Mouse (Mus musculus): ENCODE results near the gene Vdr.
A peak's percentile ranks its signal among the peaks of the same experiment; 100 is the strongest.

Gene Vdr

GRCm38 (mm10) chr15:97910530-97910929 lies at the start of gene Vdr:
Vdr (minus strand) TSS chr15:97910630.
- DNase-seq (ENCODE audit: low read depth, low spot score) = no peak

DNA sequence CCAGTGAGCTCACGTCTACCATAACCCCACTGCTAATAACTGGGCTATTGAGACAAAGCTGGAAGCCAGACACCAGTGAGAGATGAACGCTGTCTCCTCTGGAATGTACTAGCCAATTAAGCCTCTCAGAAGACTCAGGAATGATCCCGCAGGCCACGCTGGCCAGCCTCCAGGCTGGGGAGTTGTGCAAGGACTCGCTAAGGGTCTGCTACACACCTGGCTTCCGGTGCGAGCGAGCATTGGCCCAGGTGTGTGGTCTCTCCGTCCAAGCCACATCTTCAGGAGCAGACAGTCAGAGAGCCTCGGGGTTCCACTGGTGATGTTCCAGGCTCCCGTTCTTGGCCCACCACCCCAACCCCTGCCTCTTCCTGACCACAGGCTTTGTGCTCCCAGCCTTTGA lies 46.0 kb upstream of the Vdr start:
- DNase-seq (ENCODE audit: low read depth, low spot score) = no peak

DNA sequence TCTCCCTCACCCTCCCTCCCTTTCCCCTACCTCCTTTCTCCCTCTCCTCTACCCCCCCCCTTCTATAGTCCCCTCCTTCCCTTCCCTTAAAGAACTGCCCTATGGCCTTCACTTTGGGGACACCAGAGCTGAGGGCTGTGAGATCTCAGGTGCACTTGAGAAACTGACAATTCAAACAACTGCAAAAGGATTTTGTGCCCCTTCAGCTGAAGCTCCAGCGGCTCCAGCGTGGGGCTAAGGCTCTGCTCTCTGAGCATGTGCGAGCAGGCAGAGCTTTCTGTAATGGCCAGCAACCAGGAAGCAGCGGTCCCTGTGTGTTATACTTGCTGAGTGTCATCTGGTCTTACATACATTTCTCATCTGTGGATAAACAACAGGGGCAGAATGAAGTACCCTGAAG lies 45.3 kb upstream of the Vdr start:
- no peak for DNase-seq (ENCODE audit: low read depth, low spot score)

- DNase-seq (ENCODE audit: low read depth, low spot score) = no peak
Measured at GRCm38 (mm10) chr15:97955286-97955685, 44.9 kb upstream of the Vdr start.

GRCm38 (mm10) chr15:97954671-97955070 lies 44.2 kb upstream of the Vdr start:
- DNase-seq (ENCODE audit: low read depth, low spot score) = no peak

DNA sequence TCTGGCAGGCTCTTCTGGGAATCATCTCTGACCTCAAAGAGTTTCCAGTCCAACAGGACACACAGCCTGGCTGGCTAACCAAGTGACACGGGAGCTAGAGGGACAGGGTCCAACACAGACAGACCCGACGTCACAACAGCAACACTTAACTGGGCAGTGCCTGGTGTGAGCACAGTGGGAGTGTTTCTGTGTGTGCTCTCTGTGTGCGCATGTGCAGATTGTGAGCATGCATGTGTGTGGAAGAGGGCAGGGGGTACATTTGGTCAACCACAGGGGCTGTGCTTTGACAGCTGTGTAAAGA lies 42.4 kb upstream of the Vdr start:
- DNase-seq (ENCODE audit: low read depth, low spot score) = no peak

GRCm38 (mm10) chr15:97952137-97952888 lies 41.9 kb upstream of the Vdr start:
- DNase-seq (ENCODE audit: low read depth, low spot score) = peak; percentile 39

DNA sequence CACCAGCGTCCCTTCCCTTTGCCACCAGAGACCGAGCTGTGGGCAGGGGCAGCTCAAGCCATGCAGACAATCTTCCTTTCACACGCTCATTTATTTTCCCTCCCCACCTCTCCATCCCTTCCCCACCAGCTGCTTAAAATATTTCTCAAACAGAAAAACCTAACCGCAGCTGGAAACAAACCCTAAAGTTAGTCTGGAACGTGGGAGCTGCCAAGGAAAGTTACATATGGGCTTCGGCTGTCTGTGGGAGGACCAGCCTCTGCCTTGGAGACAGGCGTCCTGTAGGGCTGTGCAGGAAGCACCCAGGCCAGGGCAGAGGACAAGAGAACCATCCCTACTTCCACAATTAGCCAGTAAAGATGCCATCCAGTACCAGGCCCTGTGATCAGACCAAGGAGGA lies 39.8 kb upstream of the Vdr start:
- no peak for DNase-seq (ENCODE audit: low read depth, low spot score)

GRCm38 (mm10) chr15:97949706-97950105 lies 39.3 kb upstream of the Vdr start:
- DNase-seq (ENCODE audit: low read depth, low spot score) = no peak

GRCm38 (mm10) chr15:97948720-97949119 lies 38.3 kb upstream of the Vdr start:
- no peak for DNase-seq (ENCODE audit: low read depth, low spot score)

DNA sequence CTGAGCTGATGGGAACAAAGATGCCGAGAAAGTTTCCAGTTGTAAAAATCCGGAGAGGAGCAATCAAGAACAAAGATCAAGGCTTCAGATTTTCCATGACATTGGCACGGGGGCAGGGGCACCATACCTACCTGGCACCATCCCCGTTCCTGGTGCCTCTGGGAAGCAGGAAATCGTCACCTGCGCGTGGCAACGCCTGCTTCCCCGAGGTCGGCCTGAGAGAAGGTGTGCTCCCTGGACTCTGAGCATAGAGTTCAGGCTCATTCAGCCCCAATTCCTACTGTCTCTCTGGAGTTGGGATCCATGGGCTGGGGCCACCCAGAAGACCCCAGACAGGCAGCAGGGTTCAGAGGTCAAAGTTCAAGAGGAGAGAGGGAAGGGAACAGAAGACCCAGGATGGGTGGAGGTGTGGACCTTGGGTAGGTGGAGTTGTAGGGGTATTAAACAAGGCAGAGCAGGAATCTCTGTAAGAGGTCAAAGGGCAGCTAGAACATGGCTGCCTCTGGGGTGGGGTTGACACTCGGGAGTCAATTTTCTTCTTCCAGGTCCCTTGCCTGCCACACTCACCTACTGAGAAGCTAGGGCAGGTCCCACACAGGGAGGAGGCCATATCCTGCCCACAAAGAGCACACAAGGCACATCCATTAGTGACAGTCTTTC lies 35.4 kb upstream of the Vdr start:
- DNase-seq (ENCODE audit: low read depth, low spot score) = no peak

- no peak for DNase-seq (ENCODE audit: low read depth, low spot score)
Measured at GRCm38 (mm10) chr15:97944919-97945574, 34.6 kb upstream of the Vdr start.

- DNase-seq (ENCODE audit: low read depth, low spot score) = no peak
Measured at GRCm38 (mm10) chr15:97943356-97943755, 32.9 kb upstream of the Vdr start.

DNA sequence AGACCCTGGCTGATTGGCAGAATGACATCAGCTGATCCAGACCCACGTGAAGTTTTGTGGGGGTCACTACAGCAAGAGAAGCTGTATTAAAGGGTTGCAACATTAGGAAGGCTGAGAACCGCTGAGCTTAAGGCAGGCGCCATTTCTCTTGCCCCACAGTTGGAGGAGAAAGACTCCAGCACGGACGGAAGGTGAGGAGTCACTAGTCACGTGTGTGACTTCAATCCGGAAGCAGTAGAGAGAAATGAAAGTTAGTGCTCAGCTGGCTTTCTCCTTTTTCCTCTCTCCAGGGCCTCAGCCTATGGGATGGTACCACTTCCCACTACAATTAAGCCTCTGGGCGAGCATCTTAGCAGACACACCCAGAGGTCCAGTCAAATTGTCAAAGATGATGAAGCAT lies 32.1 kb upstream of the Vdr start:
- DNase-seq (ENCODE audit: low read depth, low spot score) = no peak

DNA sequence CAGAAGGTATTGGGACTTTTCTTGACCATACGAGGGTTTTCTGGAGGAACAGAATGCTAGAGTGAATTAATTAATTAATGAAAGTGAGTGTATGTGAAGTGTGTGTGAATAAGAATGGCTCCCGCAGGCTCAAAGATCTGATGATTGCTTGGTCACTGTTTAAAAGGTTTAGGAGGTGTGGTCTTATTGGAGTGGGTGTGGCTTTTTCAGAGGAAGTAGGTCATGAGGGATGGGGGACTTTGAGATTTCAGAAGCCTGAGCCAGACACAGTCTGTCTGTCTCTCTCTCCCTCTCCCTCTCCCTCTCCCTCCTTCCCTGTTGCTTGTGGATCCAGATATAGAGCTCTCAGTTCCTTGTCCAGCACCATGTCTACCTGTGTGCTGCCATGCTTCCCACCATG lies 30.9 kb upstream of the Vdr start:
- no peak for DNase-seq (ENCODE audit: low read depth, low spot score)

GRCm38 (mm10) chr15:97940088-97940487 lies 29.7 kb upstream of the Vdr start:
- DNase-seq (ENCODE audit: low read depth, low spot score) = no peak

- DNase-seq (ENCODE audit: low read depth, low spot score) = no peak
Measured at GRCm38 (mm10) chr15:97938580-97938979, 28.1 kb upstream of the Vdr start.

DNA sequence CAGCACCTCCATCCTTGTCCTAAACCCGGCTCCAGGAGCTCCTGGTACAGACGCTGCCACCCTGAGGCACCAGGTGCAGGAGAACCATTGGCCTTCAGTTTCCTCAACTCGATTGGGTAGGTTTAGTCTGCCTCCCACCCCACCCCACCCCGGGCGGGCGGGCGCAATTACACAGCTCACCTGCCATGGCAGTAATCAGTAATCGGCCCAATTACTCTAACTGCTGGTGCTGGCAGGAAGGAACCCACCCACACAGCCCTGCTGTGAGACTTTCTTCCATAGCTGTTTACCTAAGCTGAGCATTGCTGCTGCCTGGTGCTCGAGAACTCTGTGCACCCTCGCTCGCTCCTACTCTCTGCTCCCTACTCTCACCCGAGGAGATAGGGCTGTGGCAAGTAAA lies 22.0 kb upstream of the Vdr start:
- no peak for DNase-seq (ENCODE audit: low read depth, low spot score)

GRCm38 (mm10) chr15:97929259-97929824 lies 18.9 kb upstream of the Vdr start:
- no peak for DNase-seq (ENCODE audit: low read depth, low spot score)

DNA sequence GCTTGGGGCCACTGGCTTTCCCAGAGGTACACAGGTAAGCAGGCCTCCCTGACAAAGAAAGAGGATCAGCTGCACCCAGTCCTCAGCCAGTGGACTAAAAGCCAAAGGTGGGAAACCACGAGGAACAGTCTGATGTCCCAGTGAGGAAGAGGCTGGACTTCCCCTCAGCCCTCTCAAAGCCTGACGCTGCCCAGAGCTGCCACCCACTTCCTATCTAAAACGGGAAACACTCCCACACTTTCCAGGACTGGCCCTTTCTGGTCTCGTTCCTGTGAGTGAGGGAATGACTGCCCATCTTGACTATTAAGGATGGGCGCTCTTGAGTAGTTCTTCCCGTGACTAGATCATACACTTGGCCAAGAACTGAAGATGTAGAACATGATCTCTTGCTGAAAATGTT lies 17.4 kb upstream of the Vdr start:
- DNase-seq (ENCODE audit: low read depth, low spot score) = no peak

GRCm38 (mm10) chr15:97927018-97927417 lies 16.6 kb upstream of the Vdr start:
- no peak for DNase-seq (ENCODE audit: low read depth, low spot score)

GRCm38 (mm10) chr15:97922421-97922820 lies 12.0 kb upstream of the Vdr start:
- no peak for DNase-seq (ENCODE audit: low read depth, low spot score)

DNA sequence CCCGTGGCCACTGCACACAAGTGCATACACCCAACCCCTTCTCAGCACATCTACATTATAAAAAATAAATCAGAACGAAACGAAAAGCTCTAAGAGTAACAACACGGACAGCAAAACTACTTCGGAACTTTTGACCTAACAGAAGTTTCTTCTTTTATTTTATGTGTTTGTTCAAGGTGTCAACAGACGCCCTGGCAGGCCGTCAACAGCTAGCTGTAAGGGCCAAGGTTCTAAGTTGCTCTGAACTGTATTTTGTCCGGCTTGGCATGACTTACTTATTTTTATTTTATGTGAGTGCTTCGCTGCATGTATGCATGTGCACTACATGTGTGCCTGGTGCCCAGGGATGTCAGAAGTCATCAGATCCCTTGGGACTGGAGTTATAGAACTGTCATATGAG lies 11.4 kb upstream of the Vdr start:
- DNase-seq (ENCODE audit: low read depth, low spot score) = no peak

Measured in brain, embryonic 18.5 days (tissue).